Mouse (Mus musculus) embryonic facial prominence, embryonic 15.5 days (tissue): Measurements from ENCODE around the gene Cmbl. TPM values are rescaled to one million over a fixed set of nuclear protein-coding genes. Genes with fewer than 3 reads are reported as not detected.

Experiments used
- ATAC-seq: fragments of 200-750 bp; cut with Nextera tagmentation; 2 replicates; pipeline ENCODE4 v1.8.0; 2017; ENCODE audit warnings: low read depth, moderate TSS enrichment; ENCODE audit not compliant: insufficient number of reproducible peaks, low FRiP score, low TSS enrichment
- H3K27ac ChIP-seq: fragments of 300-500 bp; sonication (generic); replicated peaks from 2 replicates; pipeline ENCODE4 v1.5.1; 2015; ENCODE audit warnings: mild to moderate bottlenecking, inconsistent platforms
- H3K27me3 ChIP-seq: fragments of 300-500 bp; sonication (generic); 2 replicates; pipeline ENCODE4 v1.6.1; 2015; ENCODE audit warnings: inconsistent platforms
- H3K36me3 ChIP-seq: fragments of 300-500 bp; sonication (generic); 2 replicates; pipeline ENCODE4 v1.6.1; 2015; ENCODE audit warnings: mild to moderate bottlenecking, inconsistent platforms
- H3K4me1 ChIP-seq: fragments of 300-500 bp; sonication (generic); 2 replicates; pipeline ENCODE4 v1.6.1; 2015; ENCODE audit warnings: inconsistent platforms
- H3K4me2 ChIP-seq: fragments of 300-500 bp; sonication (generic); replicated peaks from 2 replicates; pipeline ENCODE4 v1.6.1; 2015; ENCODE audit warnings: mild to moderate bottlenecking, inconsistent platforms
- H3K4me3 ChIP-seq: fragments of 300-500 bp; sonication (generic); replicated peaks from 2 replicates; pipeline ENCODE4 v1.5.1; 2015; ENCODE audit warnings: mild to moderate bottlenecking, inconsistent platforms
- H3K9ac ChIP-seq: fragments of 300-500 bp; sonication (generic); 2 replicates; pipeline ENCODE4 v1.6.1; 2015; ENCODE audit warnings: inconsistent platforms
- H3K9me3 ChIP-seq: fragments of 300-500 bp; sonication (generic); replicated peaks from 2 replicates; pipeline ENCODE4 v1.6.1; 2016; ENCODE audit warnings: inconsistent platforms
- WGBS: fragments of 180-500 bp; shearing (Covaris S2); methylation state at CpG from one replicate; pipeline ENCODE4 v1.1.7; 2015; 5-methylcytosine and 5-hydroxymethylcytosine counted together
- polyA plus RNA-seq: library from polyadenylated mRNA; unstranded; fragments of >200 nt; fragmentation: Nextera tagmentation; extraction: Ambion mirVana; gene quantifications from 2 replicates; pipeline ENCODE4 v1.2.1, GENCODE M21; 2015

Cmbl gene
- polyA plus RNA-seq, 1 experiment from 2014 or later, result 5.6 TPM

GRCm38 (mm10) chr15:31543246-31543645 is 21.9 kb upstream of the Cmbl start:
- H3K27ac ChIP-seq, result no peak overlapping the region
- no peaks in the 10 kb centered on the region for H3K9me3 ChIP-seq
- H3K27me3 ChIP-seq, result no peaks in the 10 kb centered on the region
- H3K4me1 ChIP-seq, result peaks cover 12% of the 10 kb centered on the region
- H3K9ac ChIP-seq, result no peak overlapping the region
- H3K36me3 ChIP-seq, result no peaks in the 10 kb centered on the region
- WGBS, result 18% methylated on average over 3 of the region's 3 CpGs
- H3K4me2 ChIP-seq, result no peak overlapping the region
- H3K4me3 ChIP-seq, result no peak overlapping the region
- no peak for ATAC-seq

- no peak for ATAC-seq
- peaks cover 12% of the 10 kb centered on the region for H3K4me1 ChIP-seq
- WGBS, result 72% methylated on average over 1 of the region's 1 CpGs
- H3K36me3 ChIP-seq, result no peaks in the 10 kb centered on the region
- H3K9ac ChIP-seq, result no peak overlapping the region
- H3K9me3 ChIP-seq, result no peaks in the 10 kb centered on the region
- H3K4me3 ChIP-seq, result no peak overlapping the region
- H3K4me2 ChIP-seq, result no peak overlapping the region
- no peaks in the 10 kb centered on the region for H3K27me3 ChIP-seq
- H3K27ac ChIP-seq, result no peak overlapping the region
These were observed 20.1 kb upstream of the Cmbl start for GRCm38 (mm10) chr15:31545058-31545457.

GRCm38 (mm10) chr15:31546291-31546690 is 18.9 kb upstream of the Cmbl start:
- no peak overlapping the region for H3K27ac ChIP-seq
- H3K27me3 ChIP-seq, result no peaks in the 10 kb centered on the region
- ATAC-seq, result no peak
- H3K9me3 ChIP-seq, result no peaks in the 10 kb centered on the region
- peaks cover 12% of the 10 kb centered on the region for H3K4me1 ChIP-seq
- H3K36me3 ChIP-seq, result no peaks in the 10 kb centered on the region
- no peak overlapping the region for H3K9ac ChIP-seq
- no peak overlapping the region for H3K4me2 ChIP-seq
- H3K4me3 ChIP-seq, result no peak overlapping the region
- 78% methylated on average over 6 of the region's 6 CpGs for whole genome bisulfite sequencing

- 27% methylated on average over 5 of the region's 5 CpGs for WGBS
- ATAC-seq, result no peak
- Histone ChIP-seq H3K4me3 (no peak overlapping the region), H3K36me3 (no peaks in the 10 kb centered on the region), H3K27me3 (no peaks in the 10 kb centered on the region), H3K9ac (no peak overlapping the region), H3K27ac (no peak overlapping the region), H3K9me3 (no peaks in the 10 kb centered on the region), H3K4me2 (no peak overlapping the region), H3K4me1 (peaks cover 2% of the 10 kb centered on the region)
These were observed 17.8 kb upstream of the Cmbl start for GRCm38 (mm10) chr15:31547421-31547820.

GRCm38 (mm10) chr15:31550381-31550780 is 14.8 kb upstream of the Cmbl start:
- H3K4me1 ChIP-seq, result no peaks in the 10 kb centered on the region
- H3K27ac ChIP-seq, result no peak overlapping the region
- H3K4me3 ChIP-seq, result no peak overlapping the region
- H3K4me2 ChIP-seq, result no peak overlapping the region
- no peak overlapping the region for H3K9ac ChIP-seq
- no peaks in the 10 kb centered on the region for H3K36me3 ChIP-seq
- no peaks in the 10 kb centered on the region for H3K27me3 ChIP-seq
- WGBS, result 84% methylated on average over 4 of the region's 4 CpGs
- ATAC-seq, result no peak
- no peaks in the 10 kb centered on the region for H3K9me3 ChIP-seq

GRCm38 (mm10) chr15:31554855-31555254 is 10.3 kb upstream of the Cmbl start:
- H3K27me3 ChIP-seq, result no peaks in the 10 kb centered on the region
- H3K4me1 ChIP-seq, result no peaks in the 10 kb centered on the region
- H3K9ac ChIP-seq, result no peak overlapping the region
- H3K27ac ChIP-seq, result no peak overlapping the region
- H3K9me3 ChIP-seq, result no peaks in the 10 kb centered on the region
- H3K4me3 ChIP-seq, result no peak overlapping the region
- ATAC-seq, result no peak
- H3K36me3 ChIP-seq, result no peaks in the 10 kb centered on the region
- no peak overlapping the region for H3K4me2 ChIP-seq
- 88% methylated on average over 2 of the region's 2 CpGs for WGBS

- no peak for ATAC-seq
- Histone ChIP-seq H3K4me3 (no peak overlapping the region), H3K4me2 (no peak overlapping the region), H3K36me3 (no peaks in the 10 kb centered on the region), H3K27ac (no peak overlapping the region), H3K9ac (no peak overlapping the region), H3K4me1 (0 out of 2 replicates have a peak, but pooled peaks cover 6% of the 10 kb centered on the region), H3K27me3 (no peaks in the 10 kb centered on the region), H3K9me3 (no peaks in the 10 kb centered on the region)
- WGBS, result 76% methylated on average over 6 of the region's 6 CpGs
These were observed 3.8 kb upstream of the Cmbl start for GRCm38 (mm10) chr15:31561390-31561789.

- Histone ChIP-seq H3K4me3 (no peak overlapping the region), H3K4me2 (no peak overlapping the region), H3K27ac (no peak overlapping the region), H3K9me3 (no peaks in the 10 kb centered on the region), H3K27me3 (no peaks in the 10 kb centered on the region), H3K36me3 (no peaks in the 10 kb centered on the region), H3K9ac (no peak overlapping the region), H3K4me1 (0 out of 2 replicates have a peak, but pooled peaks cover 6% of the 10 kb centered on the region)
- ATAC-seq, result no peak
- 97% methylated on average over 4 of the region's 4 CpGs for WGBS
These were observed 3.2 kb upstream of the Cmbl start for GRCm38 (mm10) chr15:31561976-31562375.

- 81% methylated on average over 8 of the region's 8 CpGs for WGBS
- 0 out of 2 replicates have a peak, but pooled peaks cover 6% of the 10 kb centered on the region for H3K4me1 ChIP-seq
- no peak overlapping the region for H3K9ac ChIP-seq
- H3K9me3 ChIP-seq, result no peaks in the 10 kb centered on the region
- H3K27ac ChIP-seq, result no peak overlapping the region
- no peak overlapping the region for H3K4me2 ChIP-seq
- H3K27me3 ChIP-seq, result no peaks in the 10 kb centered on the region
- no peak for ATAC-seq
- H3K36me3 ChIP-seq, result no peaks in the 10 kb centered on the region
- H3K4me3 ChIP-seq, result no peak overlapping the region
These were observed 2.3 kb upstream of the Cmbl start for GRCm38 (mm10) chr15:31562847-31563246.

- peaks cover 15% of the 10 kb centered on the region for H3K4me1 ChIP-seq
- WGBS, result 52% methylated on average over 19 of the region's 19 CpGs
- H3K27ac ChIP-seq, result no peak overlapping the region
- no peak overlapping the region for H3K4me3 ChIP-seq
- H3K27me3 ChIP-seq, result no peaks in the 10 kb centered on the region
- H3K9ac ChIP-seq, result no peak overlapping the region
- H3K4me2 ChIP-seq, result no peak overlapping the region
- H3K36me3 ChIP-seq, result no peaks in the 10 kb centered on the region
- no peak for ATAC-seq
- no peaks in the 10 kb centered on the region for H3K9me3 ChIP-seq
These were observed 1.3 kb upstream of the Cmbl start for GRCm38 (mm10) chr15:31563577-31564546.

GRCm38 (mm10) chr15:31565786-31566185 is 597 bp downstream of the Cmbl start:
- 51% methylated on average over 1 of the region's 1 CpGs for WGBS
- Histone ChIP-seq H3K9ac (no peak overlapping the region), H3K27ac (no peak overlapping the region), H3K36me3 (no peaks in the 10 kb centered on the region), H3K27me3 (no peaks in the 10 kb centered on the region), H3K4me2 (no peak overlapping the region), H3K4me3 (no peak overlapping the region), H3K4me1 (peaks cover 30% of the 10 kb centered on the region), H3K9me3 (no peaks in the 10 kb centered on the region)
- ATAC-seq, result no peak

- Histone ChIP-seq H3K27me3 (no peaks in the 10 kb centered on the region), H3K4me1 (peaks cover 46% of the 10 kb centered on the region), H3K36me3 (no peaks in the 10 kb centered on the region), H3K27ac (no peak overlapping the region), H3K9ac (no peak overlapping the region), H3K4me2 (no peak overlapping the region), H3K9me3 (no peaks in the 10 kb centered on the region), H3K4me3 (no peak overlapping the region)
- ATAC-seq, result no peak
- WGBS, result 71% methylated on average over 7 of the region's 7 CpGs
These were observed 2.2 kb downstream of the Cmbl start for GRCm38 (mm10) chr15:31567431-31567830.
